Mouse (Mus musculus): ENCODE results near the gene Mid1.

GRCm38 (mm10) chrX:169723511-169723910 lies 38.5 kb downstream of the Mid1 start:
- TF ChIP-seq CTCF (IDR thresholded peaks at IDR 0.05; ENCODE audit: low read depth, low read length) (no peak), POLR2A (IDR thresholded peaks at IDR 0.05; ENCODE audit: extremely low read depth, insufficient read depth, low read length) (no peak)
